Mouse (Mus musculus): ENCODE data around the gene Ager. TPM values are rescaled to one million over a fixed set of nuclear protein-coding genes. Genes with fewer than 3 reads are reported as not detected.

Gene Ager
- total RNA-seq, 2 experiments from 2014 or later = 0.26 TPM; not detected in 1

- ATAC-seq (replicated peaks; ENCODE audit: low FRiP score, poor library complexity, severe bottlenecking) = no peak
These were observed 14.3 kb upstream of the Ager start for GRCm38 (mm10) chr17:34583397-34583796.

DNA sequence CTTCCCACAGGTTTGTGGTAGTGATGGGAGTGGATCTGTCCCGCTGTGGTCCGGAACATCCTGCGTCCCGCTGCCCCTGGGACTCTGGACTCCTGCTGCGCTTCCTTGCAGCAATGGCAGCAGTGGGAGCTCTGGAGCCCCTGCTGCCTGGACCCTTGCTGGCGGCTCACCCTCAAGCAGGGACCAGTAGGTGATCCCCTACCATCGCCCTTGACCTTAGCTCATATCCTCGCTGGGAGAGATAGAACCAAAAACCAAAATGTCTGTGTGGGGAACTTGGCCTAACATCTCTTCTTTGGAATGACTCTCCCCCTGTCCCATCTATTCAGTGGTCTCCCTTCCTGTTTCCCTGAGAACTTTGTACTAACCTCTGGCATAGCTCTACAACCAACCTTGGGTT is 13.8 kb upstream of the Ager start:
- no peak for ATAC-seq (replicated peaks; ENCODE audit: low FRiP score, poor library complexity, severe bottlenecking)

GRCm38 (mm10) chr17:34585121-34585520 is 12.5 kb upstream of the Ager start:
- no peak for ATAC-seq (replicated peaks; ENCODE audit: low FRiP score, poor library complexity, severe bottlenecking)

GRCm38 (mm10) chr17:34585877-34586771 is 11.5 kb upstream of the Ager start:
- no peak for ATAC-seq (replicated peaks; ENCODE audit: low FRiP score, poor library complexity, severe bottlenecking)

- ATAC-seq (replicated peaks; ENCODE audit: low FRiP score, poor library complexity, severe bottlenecking) = peak; percentile 67
These were observed 10.8 kb upstream of the Ager start for GRCm38 (mm10) chr17:34586796-34587422.

DNA sequence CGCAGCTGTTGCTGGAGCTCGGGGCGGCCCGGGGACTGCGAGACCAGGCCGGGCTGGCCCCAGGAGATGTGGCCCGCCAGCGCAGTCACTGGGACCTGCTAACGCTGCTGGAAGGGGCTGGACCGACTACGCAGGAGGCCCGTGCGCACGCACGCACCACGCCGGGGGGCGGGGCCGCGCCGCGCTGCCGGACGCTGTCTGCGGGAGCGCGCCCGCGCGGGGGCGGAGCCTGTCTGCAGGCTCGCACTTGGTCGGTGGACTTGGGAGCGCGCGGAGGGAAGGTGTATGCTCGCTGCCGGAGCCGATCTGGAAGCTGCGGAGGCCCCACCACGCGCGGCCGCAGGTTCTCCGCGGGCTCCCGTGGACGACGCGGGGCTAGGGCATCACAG is 10.2 kb upstream of the Ager start:
- peak; percentile 77 for ATAC-seq (replicated peaks; ENCODE audit: low FRiP score, poor library complexity, severe bottlenecking)

DNA sequence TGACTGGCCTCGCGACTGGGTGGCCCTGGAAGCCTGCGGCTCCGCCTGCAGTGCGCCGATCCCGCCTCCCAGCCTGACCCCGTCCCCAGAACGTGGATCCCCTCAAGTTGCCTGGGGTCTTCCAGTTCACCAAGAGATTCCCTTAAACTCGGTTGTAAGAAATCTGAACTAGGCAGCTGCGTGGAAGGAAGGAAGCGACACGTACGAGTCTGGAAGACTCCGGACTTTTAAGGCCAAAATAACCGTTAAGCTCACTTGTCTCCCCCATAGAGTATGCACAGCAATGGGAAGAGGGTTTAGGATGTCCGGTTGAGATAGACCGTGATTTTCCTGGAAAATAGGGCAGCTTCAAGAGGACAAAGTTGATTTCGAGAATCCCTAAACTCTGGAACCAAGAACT is 9.8 kb upstream of the Ager start:
- ATAC-seq (replicated peaks; ENCODE audit: low FRiP score, poor library complexity, severe bottlenecking) = no peak

DNA sequence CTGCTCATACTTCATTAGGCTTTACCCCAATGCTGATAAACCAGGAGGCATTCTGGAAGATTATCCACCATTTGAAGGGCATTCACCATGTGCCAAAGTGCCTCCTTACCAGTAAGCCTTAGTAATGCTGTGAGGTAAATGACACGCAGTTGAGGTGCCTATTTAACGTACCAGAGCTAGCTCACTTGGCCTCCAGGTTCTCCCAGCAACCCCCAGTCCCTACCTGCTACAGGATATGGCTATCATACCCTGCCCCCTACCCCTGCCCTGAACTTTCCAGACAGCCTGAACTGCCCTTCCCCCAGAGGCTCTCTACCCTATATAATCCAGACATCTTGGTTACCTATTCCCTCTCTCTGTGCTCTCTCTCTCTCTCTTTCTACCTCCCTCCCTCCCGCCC is 8.9 kb upstream of the Ager start:
- no peak for ATAC-seq (replicated peaks; ENCODE audit: low FRiP score, poor library complexity, severe bottlenecking)

- ATAC-seq (replicated peaks; ENCODE audit: low FRiP score, poor library complexity, severe bottlenecking) = no peak
These were observed 8.5 kb upstream of the Ager start for GRCm38 (mm10) chr17:34589206-34589605.

DNA sequence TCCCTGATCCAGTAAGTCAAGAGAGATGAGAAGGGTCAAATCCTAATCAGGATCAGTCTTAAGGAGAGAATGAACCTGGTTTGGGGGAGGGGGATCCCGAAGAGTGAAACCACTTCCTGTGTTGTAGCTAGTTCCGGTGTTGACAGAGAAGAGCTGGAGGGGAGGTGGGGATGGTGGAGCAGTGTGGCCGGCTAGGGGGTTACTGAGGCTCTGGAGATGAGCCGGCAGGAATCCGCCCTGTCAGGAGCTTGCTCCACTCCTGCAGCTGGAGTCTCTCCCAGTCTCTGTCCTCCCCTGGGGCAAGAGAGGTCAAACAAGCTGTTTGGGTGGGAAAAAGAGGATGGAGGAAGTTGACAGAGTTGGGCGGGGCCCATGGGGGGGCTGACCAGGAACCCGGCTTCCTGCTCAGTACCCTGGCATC is 8.0 kb upstream of the Ager start, which contains the start of gene Gpsm3:
Gpsm3 (plus strand) TSS at position 126 of the 421 bp plus-strand sequence.
- ATAC-seq (replicated peaks; ENCODE audit: low FRiP score, poor library complexity, severe bottlenecking) = no peak

- ATAC-seq (replicated peaks; ENCODE audit: low FRiP score, poor library complexity, severe bottlenecking) = no peak
These were observed 7.3 kb upstream of the Ager start for GRCm38 (mm10) chr17:34590154-34590987.

DNA sequence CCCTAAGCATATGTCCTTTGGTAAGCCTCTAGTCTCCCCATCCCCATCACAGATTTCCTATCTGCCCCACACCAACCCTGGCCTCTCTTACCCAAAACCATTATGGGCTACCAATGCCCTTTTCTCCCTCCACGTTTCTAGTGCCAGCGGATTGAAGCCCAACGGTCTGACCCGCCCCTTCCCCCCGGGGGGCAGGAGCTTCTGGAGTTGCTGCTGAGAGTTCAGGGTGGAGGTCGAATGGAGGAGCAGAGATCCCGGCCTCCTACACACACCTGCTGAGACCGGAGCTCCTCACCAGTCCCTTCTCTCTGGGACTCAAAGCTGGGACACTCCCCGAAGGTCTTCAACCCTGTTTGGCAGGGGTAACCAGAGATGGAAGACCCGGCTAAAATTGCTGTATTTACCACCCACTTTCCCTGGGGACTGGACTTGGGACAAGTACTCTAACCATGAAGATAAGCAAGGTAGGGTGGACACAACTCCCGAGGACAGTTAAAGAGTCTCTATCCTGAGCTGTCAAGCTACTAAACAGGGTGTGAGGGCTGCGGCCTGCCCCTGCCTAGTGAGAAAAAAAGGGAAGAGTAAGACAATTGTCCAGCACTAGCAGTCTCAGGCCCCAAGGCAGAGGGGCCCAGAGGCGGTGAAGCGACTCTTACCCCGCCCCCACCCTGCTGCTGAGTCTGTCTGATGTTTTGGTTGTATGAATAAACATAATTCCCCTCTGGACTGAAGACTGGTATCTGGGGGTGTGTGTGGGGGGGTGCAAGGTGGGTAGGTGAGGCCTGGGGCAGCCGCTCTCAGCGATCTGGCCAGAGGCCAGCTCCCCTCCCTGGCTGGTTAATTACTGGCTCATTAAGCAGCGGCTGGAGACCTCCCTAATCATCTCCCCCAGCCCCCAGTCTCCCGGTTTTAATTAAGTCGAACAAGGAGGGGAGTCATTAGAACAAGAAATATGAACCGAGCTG is 6.4 kb upstream of the Ager start, which contains the start of gene Pbx2:
Pbx2 (plus strand) TSS at position 238 of the 965 bp plus-strand sequence.
- ATAC-seq (replicated peaks; ENCODE audit: low FRiP score, poor library complexity, severe bottlenecking) = no peak

DNA sequence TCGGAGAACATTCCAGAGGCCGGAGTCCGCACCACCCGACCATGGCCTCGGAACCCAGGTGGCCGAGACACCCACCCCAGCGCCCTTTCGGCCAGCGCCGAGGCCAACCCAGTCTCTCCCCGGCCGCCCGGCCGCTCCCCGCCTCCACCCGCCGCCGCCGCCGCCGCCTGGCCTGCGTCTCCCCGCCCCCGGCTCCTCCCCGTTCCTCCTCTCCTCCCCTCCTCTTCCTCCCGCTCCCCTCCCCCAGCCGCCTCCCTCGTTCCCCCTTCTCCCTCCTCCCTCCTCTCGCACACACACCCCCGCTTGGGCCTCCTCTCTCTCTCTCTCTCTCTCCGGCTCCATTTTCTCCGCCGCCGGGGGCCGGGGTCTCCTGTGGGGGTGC is 5.7 kb upstream of the Ager start:
- peak; percentile 75 for ATAC-seq (replicated peaks; ENCODE audit: low FRiP score, poor library complexity, severe bottlenecking)

DNA sequence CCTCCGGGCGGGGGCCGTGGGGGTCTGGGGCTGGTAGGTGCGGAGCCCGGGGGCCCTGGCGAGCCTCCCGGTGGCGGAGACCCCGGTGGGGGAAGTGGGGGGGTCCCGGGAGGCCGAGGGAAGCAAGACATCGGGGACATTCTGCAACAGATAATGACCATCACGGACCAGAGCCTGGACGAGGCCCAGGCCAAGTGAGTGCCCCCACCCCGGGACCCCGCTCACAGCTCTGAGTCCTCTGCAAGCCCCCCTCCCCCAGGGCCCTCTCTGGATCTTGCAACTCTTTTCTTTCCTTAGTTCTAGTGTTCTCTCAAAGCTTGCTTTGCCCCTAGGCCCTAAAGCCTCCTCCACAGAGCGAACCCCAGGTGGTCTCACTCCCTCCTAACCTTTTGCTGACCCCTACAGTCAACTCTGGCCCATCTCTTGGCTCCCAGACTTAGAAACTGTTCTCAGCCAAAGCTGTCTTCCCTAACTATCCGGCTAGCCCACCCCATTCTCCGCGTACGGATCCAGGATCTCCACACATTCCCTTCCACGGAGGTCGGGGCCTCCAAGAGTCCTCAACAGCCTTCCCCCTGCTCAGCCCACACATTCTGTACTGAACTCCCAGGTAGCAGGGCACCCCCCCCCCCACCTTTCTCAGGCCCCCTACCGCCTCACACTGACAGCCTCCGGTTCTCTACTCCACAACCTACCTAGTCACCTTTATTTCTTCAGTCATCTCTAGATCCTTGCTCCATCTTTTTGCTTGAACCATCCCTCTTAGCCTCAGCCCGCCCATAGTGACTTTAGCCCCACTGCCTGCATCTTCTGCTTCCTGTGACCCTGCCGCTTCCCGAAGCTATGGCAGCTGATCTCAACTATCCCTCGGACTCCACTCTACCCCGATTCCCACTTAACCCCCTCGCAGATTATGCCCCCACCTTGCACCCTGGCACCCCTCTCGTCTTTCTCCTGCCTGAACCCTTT is 4.8 kb upstream of the Ager start:
- ATAC-seq (replicated peaks; ENCODE audit: low FRiP score, poor library complexity, severe bottlenecking) = no peak

DNA sequence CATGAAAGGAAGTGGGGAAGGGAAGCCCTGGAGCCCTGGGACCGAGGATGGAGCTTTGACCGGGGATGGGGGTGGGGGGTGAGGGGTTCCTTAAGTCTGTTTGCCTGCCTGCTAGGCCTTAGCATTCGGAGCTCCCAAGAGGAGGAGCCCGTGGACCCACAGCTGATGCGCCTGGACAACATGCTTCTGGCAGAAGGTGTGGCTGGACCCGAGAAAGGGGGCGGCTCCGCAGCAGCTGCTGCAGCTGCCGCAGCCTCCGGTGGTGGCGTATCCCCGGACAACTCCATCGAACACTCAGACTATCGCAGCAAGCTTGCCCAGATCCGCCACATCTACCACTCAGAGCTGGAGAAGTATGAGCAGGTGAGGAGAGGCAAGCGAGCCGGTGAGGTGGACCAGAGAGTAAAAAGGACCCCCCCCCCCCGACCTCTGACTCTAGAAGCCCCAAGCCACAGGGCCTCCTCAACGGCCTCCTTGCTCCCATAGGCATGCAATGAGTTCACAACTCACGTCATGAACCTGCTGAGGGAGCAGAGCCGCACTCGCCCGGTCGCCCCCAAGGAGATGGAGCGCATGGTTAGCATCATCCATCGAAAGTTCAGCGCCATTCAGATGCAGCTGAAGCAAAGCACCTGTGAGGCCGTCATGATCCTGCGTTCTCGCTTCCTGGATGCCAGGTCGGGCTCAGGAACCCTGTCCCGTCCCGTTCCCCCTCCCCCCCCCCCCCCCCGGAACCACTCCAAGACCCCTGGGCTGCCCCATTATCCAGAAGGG is 3.7 kb upstream of the Ager start:
- ATAC-seq (replicated peaks; ENCODE audit: low FRiP score, poor library complexity, severe bottlenecking) = no peak

DNA sequence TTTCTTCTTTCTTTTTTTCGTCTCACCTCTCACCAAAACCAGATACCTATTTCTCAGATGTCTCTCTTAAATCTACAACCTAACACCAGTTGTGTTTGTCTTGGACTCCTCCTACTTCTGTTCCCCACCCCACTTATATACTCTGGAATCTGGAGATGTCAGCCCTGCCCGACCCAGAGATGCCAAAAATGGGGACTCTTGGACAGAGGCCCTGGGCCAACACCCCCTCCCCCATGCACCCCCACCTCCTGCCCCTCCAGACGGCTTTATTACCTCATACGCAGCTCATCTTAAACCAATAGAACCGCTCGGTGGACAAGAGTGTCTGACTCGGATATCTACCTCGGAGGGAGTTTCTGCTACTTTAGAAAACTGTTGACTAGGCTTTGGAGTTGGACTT is 1.6 kb upstream of the Ager start:
- ATAC-seq (replicated peaks; ENCODE audit: low FRiP score, poor library complexity, severe bottlenecking) = no peak

DNA sequence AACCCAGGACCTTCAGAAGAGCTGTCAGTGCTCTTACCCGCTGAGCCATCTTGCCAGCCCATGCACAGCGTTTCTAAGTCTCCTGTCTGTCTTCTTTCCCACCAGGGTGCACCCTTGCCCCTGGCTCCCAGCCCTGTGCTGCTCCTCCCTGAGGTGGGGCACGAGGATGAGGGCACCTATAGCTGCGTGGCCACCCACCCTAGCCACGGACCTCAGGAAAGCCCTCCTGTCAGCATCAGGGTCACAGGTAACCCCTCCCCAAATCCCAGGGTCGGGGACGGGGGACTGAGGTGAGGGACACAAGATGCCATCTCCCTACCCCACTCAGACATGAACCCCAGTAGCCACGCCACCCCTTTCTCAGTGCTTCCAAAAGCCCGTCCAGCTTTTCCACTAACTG is 2.2 kb downstream of the Ager start:
- ATAC-seq (replicated peaks; ENCODE audit: low FRiP score, poor library complexity, severe bottlenecking) = no peak

All from erythroblast, adult 5-6 weeks (primary cell).